Mouse (Mus musculus): Measurements from ENCODE around the gene Cbwd1.

- no peak for TF ChIP-seq ZNF384 (IDR thresholded peaks at IDR 0.05; ENCODE audit: low read depth, low read length)
- TF ChIP-seq HCFC1 (IDR thresholded peaks at IDR 0.05; ENCODE audit: borderline replicate concordance, insufficient read depth, low read length) = no peak
Measured at GRCm38 (mm10) chr19:24981294-24981693, 19.9 kb upstream of the Cbwd1 start.

Measured in ES-E14 (cell line).